Mouse (Mus musculus) ES-Bruce4 (cell line): ENCODE data around the gene Klhl29.

Source experiments
- CTCF ChIP-seq: IDR thresholded peaks from one replicate; pipeline ENCODE4 v1.8.1; 2011; ENCODE audit warnings: low read depth, low read length
- EP300 ChIP-seq: IDR thresholded peaks from 2 replicates; pipeline ENCODE4 v1.6.1; 2011; ENCODE audit warnings: low read depth, low read length; ENCODE audit not compliant: insufficient read depth

GRCm38 (mm10) chr12:5111343-5111742, 264.1 kb downstream of the Klhl29 start:
- no peak for TF ChIP-seq CTCF
- no peak for TF ChIP-seq EP300
